Mouse (Mus musculus) activated CD4-positive, CD25-positive, alpha-beta regulatory T cell, adult 4 months (primary cell): ENCODE measurements around the gene Mif4gd. TPM values are rescaled to one million over a fixed set of nuclear protein-coding genes. Genes with fewer than 3 reads are reported as not detected.
"Not testable (repeated sequence)": the region's sequence is repeated elsewhere in the genome, so short reads cannot be mapped to it uniquely, and the experiment has no call there.

Source experiments
- ATAC-seq: one replicate; pipeline ENCODE4 v1.8.0; 2017
- polyA plus RNA-seq, 2 experiments: library from polyadenylated mRNA; unstranded; fragments of 100-300 nt; shearing (Covaris generic); gene quantifications; one replicate each; pipeline ENCODE4 v1.2.1; 2017

Gene Mif4gd
- 100 to 1,000 TPM; 230 to 231 TPM for polyA plus RNA-seq

- ATAC-seq = peak; percentile 81
Measured at GRCm38 (mm10) chr11:115612410-115613137, at the start of gene Mif4gd. Gene Mif4gd (minus strand): TSS chr11:115612969.

- ATAC-seq = no peak
Measured at GRCm38 (mm10) chr11:115660376-115660775, 47.6 kb upstream of the Mif4gd start.

GRCm38 (mm10) chr11:115658521-115658920, 45.8 kb upstream of the Mif4gd start:
- no peak for ATAC-seq

GRCm38 (mm10) chr11:115654128-115654527, 41.4 kb upstream of the Mif4gd start:
- no peak for ATAC-seq

- ATAC-seq = no peak
Measured at GRCm38 (mm10) chr11:115653194-115653593, 40.4 kb upstream of the Mif4gd start.

DNA sequence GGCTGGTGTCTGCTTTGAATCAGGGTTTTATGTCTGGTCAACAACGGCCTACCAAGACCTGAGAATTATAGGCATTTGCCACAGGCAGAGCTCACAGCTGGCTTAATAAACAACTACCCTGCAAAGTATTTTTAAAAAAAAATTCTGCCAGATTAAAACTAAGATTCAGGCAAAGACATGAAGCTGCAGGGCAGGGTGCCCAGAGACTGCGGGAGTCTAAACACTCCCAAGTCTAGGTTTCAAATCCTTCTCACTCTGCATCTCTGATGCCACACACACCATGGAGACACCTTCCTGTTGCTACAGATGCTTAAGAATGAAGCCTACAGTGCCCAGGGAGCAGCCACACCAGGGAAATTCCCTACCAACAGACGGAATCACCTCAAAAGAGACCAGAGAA, 38.9 kb upstream of the Mif4gd start:
- no peak for ATAC-seq

- ATAC-seq = no peak
Measured at GRCm38 (mm10) chr11:115649706-115650105, 36.9 kb upstream of the Mif4gd start.

DNA sequence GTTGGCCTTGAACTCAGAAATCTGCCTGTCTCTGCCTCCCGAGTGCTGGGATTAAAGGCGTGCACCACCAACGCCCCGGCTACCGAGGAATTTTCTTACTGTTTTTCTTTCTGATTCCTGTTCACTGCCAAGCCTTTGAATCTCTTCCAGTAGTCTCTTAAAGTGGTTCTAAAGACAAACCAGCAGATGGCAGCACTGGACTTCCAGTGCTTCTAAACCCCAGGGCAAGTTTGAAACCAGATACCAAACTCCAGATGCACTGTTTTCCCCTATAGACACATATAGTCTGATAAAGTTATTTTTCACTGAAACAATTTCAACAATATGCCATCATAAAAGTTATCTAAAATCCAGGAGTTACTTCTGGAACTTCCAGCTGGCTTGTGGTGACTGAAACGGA, 34.7 kb upstream of the Mif4gd start:
- peak; percentile 32 for ATAC-seq

GRCm38 (mm10) chr11:115646439-115646838, 33.7 kb upstream of the Mif4gd start:
- ATAC-seq = peak; percentile 58

DNA sequence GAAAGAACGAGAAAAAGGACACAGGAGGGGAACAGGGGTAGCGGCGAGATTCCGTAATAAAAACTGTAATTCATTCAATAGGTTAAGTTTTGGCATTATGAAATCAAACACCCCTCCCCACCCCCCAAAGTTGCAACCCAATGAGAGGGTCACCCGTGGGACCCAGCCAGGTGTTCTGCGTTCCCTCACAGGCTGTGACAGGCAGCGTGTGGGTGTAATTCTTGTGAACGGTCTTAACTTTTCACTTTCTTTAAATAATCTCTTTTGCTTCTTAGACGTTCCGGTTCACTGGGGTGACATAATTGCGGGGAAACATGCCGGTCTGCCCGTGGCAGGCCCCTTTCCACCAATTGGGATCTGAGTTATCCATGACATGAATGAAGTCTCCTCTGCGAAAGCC, 32.7 kb upstream of the Mif4gd start:
- not testable (repeated sequence) for ATAC-seq

DNA sequence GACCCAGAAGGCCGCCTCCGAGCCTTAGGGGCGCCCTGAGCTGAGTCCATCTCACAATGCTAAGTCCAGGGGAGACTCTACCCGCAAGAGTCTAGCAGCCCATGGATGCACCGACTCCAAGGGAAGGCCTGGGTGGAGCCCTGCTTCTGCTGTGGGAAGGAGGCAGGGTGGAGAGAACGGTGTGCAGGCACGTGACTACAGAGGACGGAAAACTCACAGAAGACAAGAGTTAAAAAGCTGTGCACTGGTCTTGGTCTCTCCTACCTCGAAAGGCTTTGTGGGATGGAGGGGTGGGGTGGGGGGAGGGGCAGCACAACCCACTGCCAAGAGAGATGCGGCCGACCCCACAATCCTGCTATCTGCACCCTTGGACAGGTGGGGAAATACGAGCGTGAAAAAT, 31.5 kb upstream of the Mif4gd start:
- no peak for ATAC-seq

- ATAC-seq = peak; percentile 2
Measured at GRCm38 (mm10) chr11:115643265-115643664, 30.5 kb upstream of the Mif4gd start.

DNA sequence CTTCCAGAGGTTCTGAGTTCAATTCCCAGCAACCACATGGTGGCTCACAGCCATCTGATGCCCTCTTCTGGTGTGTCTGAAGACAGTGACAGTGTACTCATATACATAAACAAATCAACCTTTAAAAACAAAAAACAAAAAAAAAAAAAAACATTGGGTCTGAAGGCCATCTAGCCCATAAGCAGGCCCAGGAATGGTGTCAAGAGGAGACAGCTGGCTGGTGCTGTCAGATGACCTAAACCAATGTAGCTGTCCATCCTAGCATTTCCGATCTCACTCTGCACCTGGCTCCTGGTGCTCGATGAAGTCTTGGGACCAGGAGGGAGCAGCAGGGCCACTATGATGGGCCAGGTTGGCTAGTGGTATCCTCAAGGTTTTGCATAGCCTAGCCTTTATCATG, 29.9 kb upstream of the Mif4gd start:
- ATAC-seq = no peak

GRCm38 (mm10) chr11:115641664-115642036, 28.9 kb upstream of the Mif4gd start:
- no peak for ATAC-seq

- peak; percentile 92 for ATAC-seq
Measured at GRCm38 (mm10) chr11:115640978-115641663, 28.4 kb upstream of the Mif4gd start.

DNA sequence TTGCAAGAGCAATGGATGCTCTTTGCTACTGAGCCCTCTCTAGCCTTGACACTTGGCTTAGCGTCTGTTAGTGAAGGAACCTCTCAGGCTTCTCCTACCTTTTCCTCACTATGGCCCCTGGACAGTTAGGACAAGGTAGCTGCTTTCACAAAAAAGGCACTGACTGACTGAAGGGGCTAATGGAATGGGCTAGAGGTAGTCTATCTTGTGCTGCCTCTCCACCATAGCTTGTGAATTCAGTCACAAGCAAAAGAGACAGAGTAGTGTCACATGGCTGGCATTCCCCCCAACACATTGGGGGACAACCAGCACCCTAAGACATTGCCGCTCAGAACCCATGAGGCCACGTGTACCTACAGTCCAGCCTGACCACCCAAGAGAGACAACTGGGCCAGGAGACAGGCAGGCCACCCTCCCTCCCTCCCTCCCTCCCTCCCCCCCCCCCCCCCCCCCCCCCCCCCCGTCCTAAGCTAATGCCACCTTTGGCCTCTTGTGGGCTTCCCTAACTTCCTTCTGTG, 27.6 kb upstream of the Mif4gd start:
- ATAC-seq = no peak

GRCm38 (mm10) chr11:115639540-115639939, 26.8 kb upstream of the Mif4gd start:
- ATAC-seq = no peak

- no peak for ATAC-seq
Measured at GRCm38 (mm10) chr11:115638498-115639409, 26.0 kb upstream of the Mif4gd start.

DNA sequence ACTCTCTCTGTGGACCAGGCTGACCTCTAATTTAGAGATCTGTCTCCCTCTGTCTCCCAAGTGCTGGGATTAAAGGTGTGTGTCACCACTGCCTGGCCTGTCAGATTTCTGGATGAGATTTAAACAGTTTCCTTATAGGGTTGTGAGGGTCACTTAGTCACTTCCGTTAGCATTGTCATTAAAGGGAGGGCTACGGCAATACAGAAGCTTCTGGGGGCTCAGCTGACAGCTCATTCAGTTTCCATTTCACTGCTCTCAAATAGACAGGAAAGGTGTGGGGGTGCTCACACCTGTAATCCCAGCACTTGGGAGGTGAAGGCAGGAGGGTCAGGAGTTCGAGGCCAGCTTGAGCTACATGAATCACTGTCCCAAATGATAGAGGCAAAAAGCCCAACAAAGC, 24.2 kb upstream of the Mif4gd start:
- no peak for ATAC-seq

GRCm38 (mm10) chr11:115635484-115635883, 22.7 kb upstream of the Mif4gd start:
- ATAC-seq = no peak

GRCm38 (mm10) chr11:115635041-115635440, 22.3 kb upstream of the Mif4gd start:
- no peak for ATAC-seq

- no peak for ATAC-seq
Measured at GRCm38 (mm10) chr11:115634109-115634508, 21.3 kb upstream of the Mif4gd start.

DNA sequence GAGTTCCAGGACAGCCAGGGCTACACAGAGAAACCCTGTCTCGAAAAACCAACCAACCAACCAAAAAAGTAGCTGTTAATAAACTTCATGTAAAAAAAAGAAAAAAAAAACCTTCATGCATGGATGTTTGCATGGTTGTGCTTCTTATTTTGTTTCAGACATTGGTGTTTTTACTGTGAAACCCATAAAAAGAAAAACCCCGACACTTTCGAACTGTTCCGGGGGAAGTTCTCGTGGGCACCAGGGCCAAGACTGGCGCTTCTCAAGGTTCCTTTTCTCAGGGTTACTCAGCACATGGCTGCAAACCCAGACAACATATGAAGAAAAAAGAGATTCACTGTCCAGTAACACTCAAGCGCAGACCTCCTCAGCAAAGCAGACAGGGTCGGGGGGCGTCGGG, 20.1 kb upstream of the Mif4gd start:
- no peak for ATAC-seq
